Mouse (Mus musculus) spleen, postnatal 4 days (tissue): ENCODE results near the gene Polr2f.

Experiments
- DNase-seq, 2 experiments: peaks; one replicate each; pipeline ENCODE4 v3.0.0; 2022; ENCODE audit warnings: low spot score in 2 of 2

Polr2f gene

DNA sequence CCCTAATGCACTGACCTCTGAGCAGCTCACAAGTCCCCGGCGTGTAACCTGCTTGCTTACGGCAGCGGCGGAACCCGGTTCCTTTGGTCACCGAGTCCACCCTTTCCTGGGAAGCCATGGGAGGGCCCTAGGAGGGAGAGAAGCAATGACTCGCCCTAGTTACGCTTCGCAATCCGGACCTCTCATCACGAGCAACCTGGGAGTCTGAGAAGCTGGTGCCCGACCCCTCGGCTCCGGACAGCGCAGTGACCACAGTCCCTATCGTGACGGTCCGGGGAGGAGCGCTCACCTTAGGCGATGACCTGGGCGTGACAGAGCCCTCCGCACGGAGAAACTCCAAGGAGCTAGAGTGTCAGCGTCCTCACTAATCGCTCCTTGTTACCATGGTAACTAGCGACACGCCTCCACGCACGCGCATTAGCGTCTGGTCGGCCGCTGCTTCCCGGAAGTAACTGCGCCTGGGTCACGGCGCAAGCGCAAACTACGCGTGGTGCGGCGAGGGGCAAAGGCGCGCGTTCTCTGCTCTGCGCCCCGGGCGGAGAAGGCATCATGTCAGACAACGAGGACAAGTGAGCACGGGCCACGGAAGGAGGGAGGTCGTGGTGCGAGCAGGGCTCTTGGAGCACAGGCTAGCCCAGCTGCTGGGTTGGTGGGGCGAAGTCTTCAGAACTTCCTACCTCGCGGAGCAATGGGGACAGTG is at the start of gene Polr2f, which contains the start of gene 1700088E04Rik:
TSS of gene Polr2f (plus strand) at position 144 of the 700 bp plus-strand sequence.
TSS of gene 1700088E04Rik (minus strand) at position 388 of the 700 bp plus-strand sequence.
- peak; percentile 93 to 98 for DNase-seq

DNA sequence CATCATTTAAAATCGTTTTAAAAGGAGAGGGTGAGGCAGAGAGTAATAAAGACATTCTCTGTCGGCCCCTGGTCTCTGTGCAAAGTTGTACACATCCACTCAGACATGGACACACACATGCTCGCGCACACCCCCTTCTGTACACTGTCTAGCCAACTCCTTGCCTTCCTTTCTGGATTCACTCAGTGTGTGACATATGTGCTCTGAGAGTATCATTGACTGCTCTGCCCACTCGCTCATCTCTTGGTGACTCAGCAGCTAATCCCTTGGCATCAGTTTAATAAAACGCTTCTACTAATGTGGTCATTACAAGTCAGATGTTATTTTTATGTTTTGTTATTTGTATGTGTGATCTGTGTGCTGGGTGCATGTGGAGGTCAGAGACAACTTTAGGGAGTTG is 48.5 kb upstream of the Polr2f start:
- DNase-seq = no peak

- no peak for DNase-seq
These were observed 47.5 kb upstream of the Polr2f start for GRCm38 (mm10) chr15:79093083-79093839.

DNA sequence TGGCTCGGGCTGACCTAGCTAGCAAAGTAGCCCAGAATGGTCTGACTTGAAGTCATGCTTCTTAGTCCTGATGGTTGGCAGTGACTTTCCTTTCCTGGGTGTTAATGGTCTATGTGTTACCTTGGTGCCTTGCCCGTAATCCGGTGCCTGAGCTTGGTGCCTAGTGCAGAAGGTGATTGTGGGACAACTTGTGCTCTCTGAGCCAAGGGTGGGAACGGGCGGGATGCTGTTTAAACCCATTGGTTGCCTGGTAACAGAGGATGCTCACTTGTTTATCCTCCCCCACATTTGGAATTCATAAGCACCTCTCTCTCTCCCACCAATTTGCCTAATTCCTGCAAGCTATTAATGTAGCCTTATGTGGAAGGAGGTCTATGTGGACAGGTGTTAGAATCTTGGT is 45.3 kb upstream of the Polr2f start:
- DNase-seq = no peak

- no peak for DNase-seq
These were observed 44.3 kb upstream of the Polr2f start for GRCm38 (mm10) chr15:79096556-79096955.

GRCm38 (mm10) chr15:79097135-79097534 is 43.7 kb upstream of the Polr2f start:
- no peak for DNase-seq

- DNase-seq = no peak
These were observed 43.2 kb upstream of the Polr2f start for GRCm38 (mm10) chr15:79097611-79098025.

- no peak for DNase-seq
These were observed 42.6 kb upstream of the Polr2f start for GRCm38 (mm10) chr15:79098220-79098619.

- no peak for DNase-seq
These were observed 41.9 kb upstream of the Polr2f start for GRCm38 (mm10) chr15:79098868-79099267.

DNA sequence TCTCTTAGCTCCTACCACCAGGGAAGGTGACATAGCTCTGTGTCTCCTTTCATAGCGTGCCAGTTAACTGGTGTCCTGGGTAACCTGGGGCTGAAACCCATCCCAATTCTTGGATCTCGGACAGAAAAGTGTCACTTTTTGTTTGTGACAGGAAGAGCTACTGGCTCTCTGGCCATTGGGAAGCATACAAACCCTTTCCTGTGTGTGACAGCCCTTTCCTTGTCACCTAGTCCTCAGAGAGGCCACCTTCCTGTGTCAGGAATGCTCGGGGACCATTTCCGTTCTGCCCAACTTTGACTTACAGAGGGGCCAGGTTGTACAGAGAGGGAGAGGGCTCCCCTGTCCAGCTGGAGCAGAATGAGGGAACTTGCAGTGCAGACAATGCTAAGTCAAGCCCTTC is 41.4 kb upstream of the Polr2f start:
- no peak for DNase-seq

- no peak for DNase-seq
These were observed 40.4 kb upstream of the Polr2f start for GRCm38 (mm10) chr15:79100391-79100790.

- no peak for DNase-seq
These were observed 39.3 kb upstream of the Polr2f start for GRCm38 (mm10) chr15:79101531-79101930.

GRCm38 (mm10) chr15:79103264-79103663 is 37.5 kb upstream of the Polr2f start:
- no peak for DNase-seq

DNA sequence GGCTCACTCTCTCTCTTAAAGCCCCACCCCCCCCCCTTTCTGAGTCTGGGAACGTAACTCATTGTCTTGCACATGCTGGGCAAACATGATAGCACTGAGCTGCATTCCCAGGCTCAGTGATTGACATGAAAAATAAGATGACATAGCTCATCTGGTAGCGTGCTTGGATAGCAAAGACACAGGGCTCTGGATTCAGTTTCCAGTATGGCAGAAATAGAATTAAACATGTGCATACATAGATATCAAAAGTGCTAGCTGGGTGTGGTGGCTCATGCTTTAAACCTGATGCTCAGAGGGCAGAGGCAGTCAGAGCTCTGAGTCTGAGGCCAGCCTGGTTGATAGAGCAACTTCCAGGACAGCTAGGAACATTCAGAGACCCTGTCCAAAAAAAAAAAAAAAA is 35.0 kb upstream of the Polr2f start:
- DNase-seq = no peak

GRCm38 (mm10) chr15:79107966-79108365 is 32.8 kb upstream of the Polr2f start:
- DNase-seq = no peak

DNA sequence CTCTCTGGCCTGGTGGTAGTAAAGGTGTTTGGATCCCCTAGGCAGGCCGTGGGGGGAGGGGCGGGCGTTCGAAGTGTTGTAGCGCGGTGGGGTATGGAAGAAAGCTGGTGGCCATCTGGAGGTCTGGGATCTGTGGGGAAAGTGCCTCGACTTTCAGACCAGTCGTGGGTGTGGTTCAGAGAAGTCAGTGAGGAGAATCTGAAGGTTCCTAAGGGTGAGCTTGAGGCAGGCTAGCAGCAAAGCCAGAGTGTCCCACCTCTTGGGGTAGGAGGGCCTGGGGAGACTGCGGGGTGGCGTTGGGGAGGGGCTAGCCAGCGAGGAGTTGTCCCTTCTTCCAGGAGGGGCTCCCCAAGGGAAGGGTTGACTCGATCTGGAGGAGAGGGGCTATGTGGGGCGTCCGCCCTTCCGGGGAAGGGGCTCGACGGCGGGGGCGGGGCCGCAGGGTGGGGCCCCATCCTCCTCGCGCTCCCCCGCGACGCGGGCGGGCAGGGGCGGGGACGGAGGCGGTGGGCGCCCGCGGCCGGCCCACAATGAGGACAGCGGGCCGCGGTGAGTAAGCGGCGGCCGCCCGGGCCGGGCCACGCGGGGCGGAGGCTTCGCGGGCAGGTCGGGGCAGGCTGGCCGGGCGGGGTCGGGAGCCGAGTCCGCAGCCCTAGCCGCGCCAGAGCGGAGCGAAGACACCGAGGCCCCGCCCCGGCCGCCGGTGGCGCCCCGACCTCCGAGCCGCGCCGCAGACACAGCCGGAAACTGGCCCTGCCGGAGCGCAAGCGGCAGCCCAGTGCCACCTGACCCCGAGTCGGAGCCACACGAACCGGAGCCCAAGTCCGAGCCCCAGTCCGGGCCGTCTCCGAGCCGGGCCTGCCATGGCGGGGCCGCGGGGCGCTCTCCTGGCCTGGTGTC is 32.1 kb upstream of the Polr2f start, which contains the start of gene Micall1:
TSS of gene Micall1 (plus strand) at position 478 of the 900 bp plus-strand sequence.
- DNase-seq = peak; percentile 70 to 88

DNA sequence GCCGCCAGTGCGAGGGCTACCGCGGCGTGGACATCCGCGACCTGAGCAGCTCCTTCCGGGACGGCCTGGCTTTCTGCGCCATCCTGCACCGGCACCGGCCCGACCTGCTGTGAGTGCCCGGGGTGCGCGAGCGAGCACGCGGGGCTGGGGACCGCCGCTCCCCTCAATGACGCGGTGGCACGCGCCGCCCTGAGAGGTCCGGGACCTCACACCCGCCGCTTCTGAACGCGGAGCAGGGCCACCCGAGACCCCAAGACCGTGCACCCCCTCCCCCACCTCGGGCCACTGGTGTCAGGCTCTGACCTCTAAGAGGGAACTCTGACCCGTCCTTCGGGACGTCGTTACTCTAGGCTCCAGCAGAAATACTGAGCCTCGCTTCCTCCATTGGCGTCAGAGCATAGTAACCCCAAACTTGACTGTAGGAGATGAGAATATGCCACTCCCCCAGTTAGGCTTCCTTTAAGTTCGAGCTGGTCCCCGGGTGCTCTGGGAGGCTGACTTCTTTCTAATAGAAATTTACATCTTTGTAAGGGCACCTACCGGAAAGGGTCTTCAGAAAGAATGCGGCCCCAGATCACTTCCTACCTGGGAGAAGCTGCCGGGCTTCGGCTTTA is 31.4 kb upstream of the Polr2f start:
- peak in 1 of 2 experiments; percentile 29 for DNase-seq

DNA sequence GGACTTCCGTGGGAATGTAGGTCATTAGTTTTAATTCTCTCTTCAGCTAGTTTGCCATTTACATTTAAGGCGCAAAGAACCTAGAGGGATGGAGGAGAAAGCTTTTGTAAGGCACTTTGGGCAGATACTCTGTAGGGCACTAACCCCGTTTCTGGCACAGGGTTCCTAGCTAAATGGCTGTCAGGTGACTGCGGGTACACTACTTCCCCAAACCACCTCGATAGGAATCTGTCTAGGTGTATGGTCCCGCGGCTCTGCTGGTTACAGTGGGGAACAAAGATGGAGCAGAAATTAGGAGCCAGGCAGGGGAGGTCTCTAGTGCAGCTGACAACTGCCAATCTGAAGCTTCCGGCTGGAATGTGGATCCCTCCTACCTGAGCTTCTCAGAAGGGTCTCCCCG is 30.8 kb upstream of the Polr2f start:
- DNase-seq = no peak

GRCm38 (mm10) chr15:79110528-79110927 is 30.3 kb upstream of the Polr2f start:
- no peak for DNase-seq

DNA sequence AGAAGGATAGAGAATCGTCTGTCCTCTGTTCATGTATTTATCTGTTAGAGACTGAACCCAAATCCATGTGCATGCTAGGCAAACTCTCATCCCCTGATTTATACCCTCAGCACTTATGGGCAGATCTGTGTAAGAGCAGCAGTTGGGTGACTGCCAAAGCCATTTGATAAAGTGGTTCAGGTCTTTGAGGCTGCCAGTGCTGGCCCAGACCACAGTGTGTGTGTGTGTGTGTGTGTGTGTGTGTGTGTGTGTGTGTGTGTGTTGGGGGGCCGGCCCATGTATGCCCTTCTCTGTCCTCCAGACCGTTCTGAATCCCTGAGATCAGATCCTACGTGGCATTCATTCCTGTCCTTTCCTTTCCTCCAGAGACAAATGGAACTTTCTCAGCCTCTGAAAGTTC is 29.0 kb upstream of the Polr2f start:
- no peak for DNase-seq

GRCm38 (mm10) chr15:79115276-79115675 is 25.5 kb upstream of the Polr2f start:
- no peak for DNase-seq

GRCm38 (mm10) chr15:79119491-79119890 is 21.3 kb upstream of the Polr2f start:
- DNase-seq = no peak
